Mouse (Mus musculus): Measurements from ENCODE around the gene Vmn2r12. TPM values are rescaled to one million over a fixed set of nuclear protein-coding genes. Genes with fewer than 3 reads are reported as not detected.
"Not testable (repeated sequence)": the region's sequence is repeated elsewhere in the genome, so short reads cannot be mapped to it uniquely, and the experiment has no call there.

Vmn2r12 gene
- total RNA-seq (2022), result not detected

- DNase-seq, result not testable (repeated sequence)
Measured at GRCm38 (mm10) chr5:109097850-109098249, at the start of gene Vmn2r12. TSS of gene Vmn2r12 (minus strand) at chr5:109097950.

GRCm38 (mm10) chr5:109139546-109139945, 41.8 kb upstream of the Vmn2r12 start:
- DNase-seq, result peak; percentile 5

GRCm38 (mm10) chr5:109136731-109137130, 39.0 kb upstream of the Vmn2r12 start:
- no peak for DNase-seq

- not testable (repeated sequence) for DNase-seq
Measured at GRCm38 (mm10) chr5:109096482-109096881, 1.3 kb downstream of the Vmn2r12 start.

- not testable (repeated sequence) for DNase-seq
Measured at GRCm38 (mm10) chr5:109072016-109072415, 25.7 kb downstream of the Vmn2r12 start.

GRCm38 (mm10) chr5:109059469-109059868, 38.3 kb downstream of the Vmn2r12 start, which contains the start of gene Vmn2r11:
TSS of gene Vmn2r11 (minus strand) at chr5:109059569.
- not testable (repeated sequence) for DNase-seq

- DNase-seq, result peak; percentile 8
Measured at GRCm38 (mm10) chr5:109055286-109055685, 42.5 kb downstream of the Vmn2r12 start.

Other genes starting within 250 kb of the Vmn2r12 start
- gene Vmn2r9, start 245.3 kb downstream of the Vmn2r12 start, total RNA-seq (2022), result not detected
- not detected for gene Vmn2r10, start 91.4 kb downstream of the Vmn2r12 start, total RNA-seq (2022)
- gene Vmn2r11, start 38.4 kb downstream of the Vmn2r12 start, total RNA-seq (2022), result under 1 TPM in 1 of 4 experiments, not detected in 3; 0.06 TPM
- under 1 TPM in 3 of 4 experiments, not detected in 1; 0.06 to 0.13 (median 0.12) TPM for gene Vmn2r13, start 94.2 kb upstream of the Vmn2r12 start, total RNA-seq (2022)
- not detected for gene Vmn2r14, start 126.8 kb upstream of the Vmn2r12 start, total RNA-seq (2022)
- gene Vmn2r15, start 199.7 kb upstream of the Vmn2r12 start, total RNA-seq (2022), result under 1 TPM in 1 of 4 experiments, not detected in 3; 0.08 TPM
- gene Vmn2r16, start 232.2 kb upstream of the Vmn2r12 start, total RNA-seq (2022), result under 1 TPM in 1 of 4 experiments, not detected in 3; 0.06 TPM

All from adrenal gland, adult 8-10 months (tissue).